In the genomic region with DNA sequence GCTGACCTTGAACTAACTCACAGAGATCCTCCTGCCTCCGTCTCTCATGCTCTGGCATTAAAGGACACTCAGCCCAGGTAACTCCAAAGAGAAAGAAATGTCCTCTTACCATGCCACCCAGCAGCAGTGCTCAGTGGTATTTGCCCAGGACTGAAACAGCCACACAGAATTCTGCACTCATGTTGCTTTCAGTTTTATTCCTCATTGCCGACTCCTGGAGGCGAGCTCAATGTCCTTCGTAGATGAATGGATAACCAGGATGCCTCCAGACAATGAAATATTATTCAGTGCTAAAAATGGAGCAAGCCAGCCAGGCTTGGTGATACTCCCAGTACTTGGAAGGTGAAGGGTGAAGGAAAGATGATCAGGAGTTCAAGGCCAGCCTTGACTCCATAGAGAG, we compare ENCODE assay signal across 19 mouse cellular contexts. TPM values are rescaled to one million over a fixed set of nuclear protein-coding genes. Genes with fewer than 3 reads are reported as not detected.
A peak's percentile ranks its signal among the peaks of the same experiment; 100 is the strongest.
DNase-seq lines count a peak whose midpoint lies in the region; TF ChIP-seq lines count a peak whose summit lies in the region.
"Had no signal": no experiment of that assay in that cellular context is flagged by ENCODE, and none has a peak within 500 bp of the region (broad histone marks: within the 10 kb centered on the region; RNA-seq: fewer than 3 reads in every experiment).

No protein-coding gene starts in this region.

- H3K27me3 ChIP-seq in heart, embryonic 10.5 days (ENCODE audit: insufficient read depth, poor library complexity, severe bottlenecking), result 0 out of 2 replicates have a peak, but pooled peaks cover 3% of the 10 kb centered on the region
- H3K27me3 ChIP-seq in kidney, adult 2 months (replicated peaks; ENCODE audit: control insufficient read depth, insufficient read depth, low read length), result no peaks in the 10 kb centered on the region
- H3K27me3 ChIP-seq: Patski had no signal

- no peak for TF ChIP-seq POLR2A in kidney, adult 2 months (IDR thresholded peaks at IDR 0.05; ENCODE audit: low read depth, low read length)

- H3K4me1 ChIP-seq in heart, embryonic 10.5 days, result peaks cover 23% of the 10 kb centered on the region
- peaks cover 6% of the 10 kb centered on the region; the same call in 1 of the 2 replicates for H3K4me1 ChIP-seq in kidney, adult 2 months (ENCODE audit: control insufficient read depth, insufficient read depth, low read length)

- H3K27ac ChIP-seq in heart, embryonic 10.5 days, result no peak overlapping the region
- no peak overlapping the region for H3K27ac ChIP-seq in kidney, adult 2 months (ENCODE audit: insufficient read depth, low read depth, low read length)

- DNase-seq in heart, adult 11 months, result peak; percentile 87
- DNase-seq in heart, embryonic 10.5 days (ENCODE audit: low spot score), result no peak
- peak; percentile 54 for DNase-seq in kidney, adult 2 months
- DNase-seq in kidney, adult 9 months, result no peak
- DNase-seq: adrenal gland, adult 2 months; adrenal gland, adult 8-10 months; adrenal gland, postnatal 10 days; adrenal gland, postnatal 14 days; adrenal gland, postnatal 25 days; adrenal gland, postnatal 36 days; B cell, adult 2 months; cerebellum, adult 11 months; cerebellum, adult 11-12 months; cerebellum, adult 18-20 months had no signal

- no peaks in the 10 kb centered on the region for H3K36me3 ChIP-seq in heart, embryonic 10.5 days
- H3K36me3 ChIP-seq in kidney, adult 2 months (ENCODE audit: control insufficient read depth, insufficient read depth, low read length), result no peaks in the 10 kb centered on the region
- H3K36me3 ChIP-seq: G1E had no signal

- no peaks in the 10 kb centered on the region for H3K9me3 ChIP-seq in heart, embryonic 10.5 days
- H3K9me3 ChIP-seq: G1E had no signal

- 90% methylated on average over 4 of the region's 4 CpGs for whole genome bisulfite sequencing in heart, embryonic 10.5 days
- 40% methylated on average over 4 of the region's 4 CpGs for WGBS in kidney, adult 2 months

- TF ChIP-seq CTCF in kidney, adult 2 months (conservative IDR thresholded peaks at IDR 0.05; ENCODE audit: insufficient read depth, insufficient read length, low read depth, low read length), result no peak

- no peak overlapping the region for H3K4me3 ChIP-seq in heart, embryonic 10.5 days
- no peak overlapping the region for H3K4me3 ChIP-seq in kidney, adult 2 months (ENCODE audit: insufficient read depth, low read depth, low read length)

RNA-seq across cellular contexts. Expression of gene Card10, which starts 10.8 kb away (rescaled TPM):
- polyA plus RNA-seq in heart, embryonic 10.5 days (2016; fragmentation: Nextera tagmentation; extraction: Ambion mirVana), result 3.5 and 4.0 TPM in 2 replicates
- polyA plus RNA-seq in kidney, adult 2 months (2012; rRNA removed), result 80.4 and 93.7 TPM in 2 replicates
- polyA plus RNA-seq: activated CD4-positive, CD25-positive, alpha-beta regulatory T cell, adult 4 months; CD4-positive, CD25-positive, alpha-beta regulatory T cell, adult 4 months; G1E had no signal

RNA-seq across cellular contexts. Expression of gene Cdc42ep1, which starts 28.8 kb away (rescaled TPM):
- 35.1 and 37.3 TPM in 2 replicates for polyA plus RNA-seq in heart, embryonic 10.5 days (2016; fragmentation: Nextera tagmentation; extraction: Ambion mirVana)
- polyA plus RNA-seq in kidney, adult 2 months (2012; rRNA removed), result 59.2 and 66.7 TPM in 2 replicates
- polyA plus RNA-seq: activated CD4-positive, CD25-positive, alpha-beta regulatory T cell, adult 4 months; CD4-positive, CD25-positive, alpha-beta regulatory T cell, adult 4 months; G1E had no signal

RNA-seq across cellular contexts. Expression of gene Mfng, which starts 40.3 kb away (rescaled TPM):
- polyA plus RNA-seq in heart, embryonic 10.5 days (2016; fragmentation: Nextera tagmentation; extraction: Ambion mirVana), result 5.5 and 10.3 TPM in 2 replicates
- polyA plus RNA-seq in kidney, adult 2 months (2012; rRNA removed), result 15.7 and 16.6 TPM in 2 replicates
- polyA plus RNA-seq: C2C12, G1E, Patski had no signal

RNA-seq across cellular contexts. Expression of gene Lgals2, which starts 41.7 kb away (rescaled TPM):
- polyA plus RNA-seq in heart, embryonic 10.5 days (2016; fragmentation: Nextera tagmentation; extraction: Ambion mirVana), result 2.2 TPM in 1 of 2 replicates, not detected in the other
- 0.24 and 0.25 TPM in 2 replicates for polyA plus RNA-seq in kidney, adult 2 months (2012; rRNA removed)
- polyA plus RNA-seq: activated CD4-positive, CD25-positive, alpha-beta regulatory T cell, adult 4 months; CD4-positive, CD25-positive, alpha-beta regulatory T cell, adult 4 months; G1E had no signal

Comparison
In these comparisons a context has a peak if more than half of its experiments do, and no peak if none do; other contexts are left out.
1. DNase-seq: peak in heart, adult 11 months (single experiment) and kidney, adult 2 months (single experiment); none in heart, embryonic 10.5 days (single experiment) and kidney, adult 9 months (single experiment).
2. RNA of gene Card10, which starts 10.8 kb away (polyA plus RNA-seq): 80.4 to 93.7 TPM in kidney, adult 2 months; 3.5 to 4.0 TPM in heart, embryonic 10.5 days; every median in the first group is over 10 times any median in the second.